Mouse (Mus musculus) frontal cortex, postnatal 36 days (tissue): ENCODE measurements at regions not wholly inside any gene's neighbourhood (a gene's known extent, or its start where the extent isn't known, plus 50 kb on each side); places are given as distances from the start of the nearest gene placed in this dataset.

Experiments used
- DNase-seq, 2 experiments: peaks; one replicate each; pipeline ENCODE4 v3.0.0; 2022; ENCODE audit warnings: low spot score in 2 of 2

DNA sequence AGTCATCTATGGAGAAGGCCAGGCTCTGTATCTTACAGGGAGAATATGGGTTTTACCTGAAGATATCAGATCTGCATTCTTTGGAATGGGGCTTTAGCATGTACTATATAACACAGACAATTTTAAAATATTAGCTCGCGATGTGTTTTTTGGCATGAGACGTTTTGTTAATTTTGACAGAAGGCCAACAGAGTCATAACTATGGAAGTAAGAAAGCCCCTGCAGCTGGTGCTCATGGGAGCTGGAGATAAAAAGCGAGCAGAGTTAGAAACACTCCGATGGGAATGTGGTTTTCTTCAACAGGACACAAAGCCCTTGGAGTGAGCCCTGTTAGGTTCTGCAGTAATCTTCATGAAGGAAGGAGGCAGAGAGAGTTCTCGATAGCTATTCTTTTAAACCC lies 176.6 kb downstream of the Rps12 start:
- DNase-seq: no peak

DNA sequence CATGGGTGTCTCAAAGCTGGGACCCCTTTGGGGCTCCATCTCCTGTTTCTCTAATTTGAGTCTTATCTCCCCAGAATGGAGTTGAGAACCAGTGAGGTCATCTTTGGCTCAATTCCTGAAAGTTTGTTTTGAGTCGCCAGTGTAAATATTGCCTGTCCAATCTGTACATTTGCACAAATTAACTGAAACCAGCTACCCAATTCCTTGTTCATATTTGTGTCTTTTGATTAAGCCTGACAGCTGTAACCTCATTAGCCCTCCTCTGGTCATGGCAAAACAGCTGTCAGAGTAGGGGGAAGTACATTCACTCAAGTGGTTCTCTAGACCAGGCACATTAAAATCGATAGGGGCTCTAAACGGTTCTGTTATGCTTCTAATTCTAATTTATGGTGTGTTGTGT lies 177.0 kb downstream of the Rps12 start:
- DNase-seq: no peak

DNA sequence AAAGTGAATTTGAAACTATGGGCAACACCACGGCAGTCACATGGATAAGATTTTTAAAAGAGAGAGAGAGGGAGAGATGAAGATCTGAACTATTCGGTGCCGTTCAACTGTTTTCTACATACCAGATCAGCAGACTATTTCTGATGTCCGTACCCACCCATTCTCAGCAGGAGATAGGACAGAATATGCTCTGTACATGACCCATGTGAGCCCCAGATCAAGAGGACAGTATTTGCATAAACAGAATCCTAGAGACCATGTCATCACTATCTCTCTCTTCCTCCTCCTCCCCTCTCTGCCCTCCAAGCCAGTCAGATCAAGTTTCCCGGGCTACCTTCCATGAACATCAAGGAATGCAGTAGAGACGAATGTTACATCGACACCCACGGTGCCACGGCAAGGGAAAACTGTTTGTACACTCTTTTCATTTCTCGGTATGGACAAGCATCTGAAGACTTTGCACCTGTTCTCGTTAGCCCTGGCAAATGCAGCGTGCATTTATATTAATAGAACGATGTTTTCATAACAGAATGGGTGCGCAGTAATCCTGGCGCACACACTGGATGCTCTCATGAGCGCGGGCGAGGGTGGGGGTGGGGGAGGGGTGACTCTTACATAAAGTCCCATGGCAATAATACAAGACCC lies 177.7 kb downstream of the Rps12 start:
- DNase-seq: peak in 1 of 2 experiments; percentile 15

GRCm38 (mm10) chr10:23600701-23601100 lies 186.4 kb downstream of the Rps12 start:
- no peak for DNase-seq

GRCm38 (mm10) chr10:23595541-23595940 lies 191.5 kb downstream of the Rps12 start:
- no peak for DNase-seq

- DNase-seq: no peak
These were observed 206.8 kb downstream of the Rps12 start for GRCm38 (mm10) chr10:23580230-23580629.

DNA sequence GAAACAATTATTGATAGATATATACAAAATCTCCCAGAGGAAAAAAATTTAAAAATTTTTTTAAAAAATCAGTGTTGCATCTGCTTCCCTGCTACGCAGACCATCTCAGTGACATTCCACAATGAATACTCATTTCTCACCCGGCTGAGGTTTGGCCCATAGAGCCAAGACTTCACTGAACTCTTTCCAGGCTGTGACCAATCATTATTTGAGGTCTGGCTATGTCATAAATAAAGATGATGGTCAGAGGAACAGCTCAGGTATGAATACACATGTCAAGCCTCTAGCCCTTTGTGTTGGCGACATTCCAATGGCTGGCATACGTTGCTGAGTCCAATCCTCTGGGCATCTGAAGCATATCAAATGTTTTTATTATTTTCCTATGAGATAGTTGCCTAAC lies 216.1 kb downstream of the Rps12 start:
- DNase-seq: no peak

DNA sequence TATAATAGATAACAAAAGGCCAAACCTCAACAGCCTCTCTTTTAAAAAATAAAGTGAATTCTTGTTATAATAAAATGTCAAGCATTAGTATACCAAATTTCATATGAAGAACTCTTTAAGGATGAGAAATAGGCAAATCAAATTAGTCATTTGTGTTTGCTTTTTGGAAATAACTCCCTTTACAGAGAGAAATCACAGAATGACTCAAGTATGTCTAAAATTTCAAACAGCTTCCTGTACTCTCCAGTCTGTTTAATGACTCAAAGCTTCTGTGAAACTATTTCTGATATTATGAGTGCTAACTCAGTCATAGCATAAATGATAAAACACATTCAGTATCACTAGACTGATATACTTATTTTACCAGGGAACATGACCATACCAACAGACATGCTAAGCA lies 217.7 kb downstream of the Rps12 start:
- no peak for DNase-seq

DNA sequence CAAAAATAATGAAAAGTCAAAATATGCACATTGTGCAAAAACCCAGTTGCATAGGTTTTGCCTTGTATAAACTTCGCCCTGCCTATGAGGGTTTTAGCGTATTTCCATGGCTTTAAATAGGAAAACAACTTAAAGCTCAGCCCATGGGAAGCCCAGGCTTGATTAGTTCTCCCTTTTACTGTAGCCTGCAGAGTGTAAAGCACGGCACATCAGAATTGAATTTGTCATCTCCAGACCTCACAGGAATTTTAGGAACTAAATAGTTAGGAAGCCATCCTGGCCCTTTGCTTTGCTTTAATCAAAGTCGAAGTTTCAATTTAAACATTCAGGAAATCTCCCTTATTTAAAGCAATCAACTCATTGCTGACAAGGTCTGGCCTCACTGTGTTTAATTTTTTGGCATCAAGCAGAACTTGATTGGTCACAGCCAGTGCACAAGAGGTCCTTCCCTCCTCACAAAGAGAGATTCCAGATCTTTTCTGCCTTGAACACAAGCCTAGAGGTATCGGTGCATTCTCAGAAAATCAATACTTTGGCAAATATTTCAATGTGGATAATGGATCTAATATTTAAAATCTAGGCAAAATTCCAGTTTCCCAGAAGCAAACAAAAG lies 211.8 kb upstream of the Eya4 start:
- no peak for DNase-seq

DNA sequence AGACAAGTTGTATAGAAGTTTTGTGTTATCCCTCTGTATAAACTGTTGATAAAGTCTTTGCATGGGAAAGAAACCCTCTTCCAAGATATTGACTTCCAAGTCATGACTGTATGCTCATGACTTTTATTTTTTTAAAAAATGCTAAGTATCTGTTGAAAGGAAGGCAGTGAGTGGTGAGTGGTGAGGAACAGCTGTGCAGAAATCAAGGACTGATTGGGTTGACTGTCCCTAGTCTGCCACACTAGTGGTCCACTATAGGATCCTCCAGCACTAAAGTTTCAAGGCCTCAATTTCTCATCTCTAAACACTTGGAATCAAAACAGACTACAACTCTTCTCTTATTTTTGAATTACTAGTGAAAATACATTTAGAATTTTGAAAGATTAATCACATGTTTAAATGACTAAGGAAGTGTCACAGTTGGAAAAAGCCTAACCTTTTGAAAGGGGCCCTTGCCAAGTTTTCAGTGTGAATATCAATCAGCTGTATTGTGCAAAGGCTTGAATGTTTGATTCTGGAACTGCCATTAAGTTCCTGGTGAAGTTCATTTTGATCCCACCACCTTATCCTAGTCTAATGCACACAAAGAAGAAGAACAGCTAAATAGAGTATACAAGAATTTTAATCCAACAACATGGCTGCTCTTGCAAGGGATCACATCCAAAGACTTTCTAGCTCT lies 209.5 kb upstream of the Eya4 start:
- no peak for DNase-seq

- DNase-seq: no peak
These were observed 207.2 kb upstream of the Eya4 start for GRCm38 (mm10) chr10:23557828-23558227.

DNA sequence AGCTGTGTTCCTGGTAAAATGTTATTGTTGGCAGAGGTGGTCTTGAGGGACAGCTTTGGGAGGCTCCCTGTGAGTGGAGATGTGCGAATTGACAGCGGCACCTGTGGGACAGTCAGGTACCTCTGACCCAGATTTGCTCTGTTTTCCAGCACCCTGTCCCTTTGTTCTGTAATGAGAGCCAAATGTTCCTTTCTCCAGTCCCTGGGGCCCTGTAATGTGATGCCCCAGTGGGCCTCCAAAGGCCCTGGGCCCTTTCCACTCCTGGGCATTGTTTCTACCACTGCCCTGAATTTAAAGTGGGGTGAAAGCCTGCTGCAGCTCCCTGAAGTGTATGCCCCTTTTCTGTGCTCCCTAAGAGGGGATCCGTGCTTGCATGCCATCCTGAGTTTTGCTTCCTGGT lies 198.6 kb upstream of the Eya4 start:
- DNase-seq: no peak

- DNase-seq: no peak
These were observed 197.7 kb upstream of the Eya4 start for GRCm38 (mm10) chr10:23548322-23548721.

- DNase-seq: no peak
These were observed 192.1 kb upstream of the Eya4 start for GRCm38 (mm10) chr10:23542712-23543111.

- no peak for DNase-seq
These were observed 191.3 kb upstream of the Eya4 start for GRCm38 (mm10) chr10:23541914-23542313.

DNA sequence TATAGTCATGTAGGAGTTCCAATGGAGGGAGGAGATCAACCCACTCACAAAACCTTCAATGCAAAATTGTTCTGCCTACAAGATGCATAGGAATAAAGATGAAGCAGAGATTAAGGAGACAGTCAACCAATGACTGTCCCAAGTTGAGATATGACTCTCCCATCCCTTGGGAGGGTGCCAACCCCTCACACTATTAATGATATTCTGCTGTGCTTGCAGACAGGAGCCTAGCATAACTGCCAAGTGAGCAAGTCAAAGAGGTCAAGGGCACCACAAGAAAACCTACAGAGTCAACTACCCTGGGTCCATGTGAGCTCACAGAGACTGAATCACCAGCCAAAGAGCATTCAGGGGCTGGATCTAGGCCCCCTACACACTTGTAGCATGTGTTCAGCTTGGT lies 184.1 kb upstream of the Eya4 start:
- DNase-seq: no peak

GRCm38 (mm10) chr10:23531964-23532758 lies 181.6 kb upstream of the Eya4 start:
- no peak for DNase-seq

DNA sequence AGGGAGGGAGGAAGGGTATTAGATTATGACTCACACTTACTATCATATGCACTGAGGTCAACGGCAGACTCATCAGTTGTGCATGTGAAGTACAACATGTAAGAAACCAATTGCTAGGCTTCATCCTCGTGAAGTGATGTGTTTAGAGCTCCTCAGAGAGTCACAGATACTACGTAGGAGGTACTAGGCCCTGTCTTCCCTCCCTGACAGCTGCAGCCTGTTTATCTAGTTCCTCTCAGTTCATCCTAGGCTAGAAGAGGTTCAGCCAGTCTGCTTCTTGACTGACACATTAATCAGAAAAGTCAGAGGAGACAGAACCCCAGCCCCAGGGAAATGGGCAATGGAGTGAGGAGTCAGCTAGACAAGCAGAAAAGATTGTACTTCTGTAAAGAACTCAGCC lies 180.1 kb upstream of the Eya4 start:
- DNase-seq: no peak

- no peak for DNase-seq
These were observed 176.2 kb upstream of the Eya4 start for GRCm38 (mm10) chr10:23526796-23527195.

DNA sequence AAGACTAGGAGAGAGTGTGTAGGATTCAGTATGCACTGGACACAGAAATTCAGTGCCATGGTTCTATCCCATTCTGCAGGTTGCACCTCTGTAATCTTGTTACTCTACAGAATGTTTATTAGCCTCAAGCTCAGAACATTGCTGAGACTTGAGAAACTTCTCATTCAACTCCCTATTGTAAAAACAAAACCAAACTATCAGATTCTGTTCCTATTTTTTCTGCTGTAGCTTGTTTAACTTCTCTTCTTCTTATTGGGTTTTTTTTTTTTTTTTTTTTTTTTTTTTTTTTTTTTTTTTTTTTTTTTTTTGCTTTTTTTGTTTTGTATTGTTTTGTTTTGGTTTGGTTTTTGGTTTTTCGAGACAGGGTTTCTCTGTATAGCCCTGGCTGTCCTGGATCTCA lies 172.1 kb upstream of the Eya4 start:
- DNase-seq: no peak

DNA sequence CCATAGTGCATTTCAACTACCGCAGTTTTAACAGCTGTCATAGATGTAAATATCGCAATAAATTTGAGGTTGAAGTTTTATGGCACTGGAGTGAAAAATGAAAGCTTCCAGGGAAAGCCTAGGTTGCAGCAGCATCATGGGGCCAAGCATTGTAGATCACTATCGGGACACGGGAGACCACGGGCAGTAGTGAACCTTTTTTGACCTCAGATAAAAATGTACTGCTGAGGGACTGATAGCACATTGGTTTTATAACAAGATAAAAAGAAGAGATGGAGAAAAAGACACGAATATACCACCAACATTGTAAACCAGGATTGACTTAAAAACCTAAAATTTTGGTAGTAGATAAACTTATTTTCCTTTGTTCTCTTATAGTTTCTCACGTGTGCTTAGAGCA lies 143.1 kb upstream of the Eya4 start:
- no peak for DNase-seq

DNA sequence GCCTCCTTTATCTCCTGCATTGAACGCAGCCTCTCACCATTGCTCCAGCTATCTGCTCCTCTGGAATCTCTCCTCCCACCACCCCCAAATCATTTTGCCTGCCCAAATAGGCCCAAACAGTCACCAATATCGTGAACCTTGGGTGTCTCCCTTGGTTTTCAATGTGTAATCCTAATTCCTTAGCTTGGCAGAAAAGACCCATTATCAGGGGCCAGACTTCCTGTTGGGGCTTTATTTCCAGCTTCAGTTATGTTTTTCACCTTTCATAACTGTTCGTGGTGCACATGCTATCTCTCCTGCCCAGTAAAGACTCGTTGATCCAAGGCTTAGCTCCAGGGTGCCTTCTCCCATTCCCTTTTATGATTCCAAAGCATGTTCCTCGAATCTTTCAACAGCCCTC lies 142.4 kb upstream of the Eya4 start:
- no peak for DNase-seq

DNA sequence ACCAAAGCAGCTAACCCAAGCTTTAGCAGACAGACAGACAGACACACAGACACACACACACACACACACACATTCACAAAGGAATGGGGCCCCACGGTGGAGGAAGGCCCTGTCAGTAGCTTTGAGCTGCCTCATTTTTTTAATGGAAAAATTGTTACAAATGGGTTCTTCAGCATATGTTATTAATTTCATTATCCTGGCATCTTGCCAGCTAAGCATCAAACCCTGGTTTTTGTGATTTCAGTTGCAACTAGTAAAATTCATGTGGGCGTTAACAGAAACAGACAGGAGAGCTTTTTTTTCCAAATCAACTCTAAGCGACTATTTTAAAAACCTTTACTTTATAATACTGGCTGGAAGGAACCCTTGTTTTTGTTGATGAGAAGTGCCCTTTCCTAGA lies 138.4 kb upstream of the Eya4 start:
- no peak for DNase-seq
